Mouse (Mus musculus) limb, embryonic 14.5 days (tissue): ENCODE measurements around the gene Tecr. TPM values are rescaled to one million over a fixed set of nuclear protein-coding genes. Genes with fewer than 3 reads are reported as not detected.

Experiments
- ATAC-seq: fragments of 200-750 bp; cut with Nextera tagmentation; 2 replicates; pipeline ENCODE4 v1.8.0; 2017; ENCODE audit warnings: low read depth, moderate number of reproducible peaks, moderate TSS enrichment; ENCODE audit not compliant: low FRiP score
- DNase-seq: peaks from one replicate; pipeline ENCODE4 v3.0.0-alpha.2; 2015; ENCODE audit warnings: low spot score
- H3K27ac ChIP-seq: fragments of 300-500 bp; sonication (generic); replicated peaks from 2 replicates; pipeline ENCODE4 v1.5.1; 2014; ENCODE audit warnings: low read depth, mild to moderate bottlenecking, low read length, moderate library complexity, mixed read lengths
- H3K27me3 ChIP-seq: fragments of 300-500 bp; sonication (generic); 2 replicates; pipeline ENCODE4 v1.6.1; 2014; ENCODE audit warnings: low read length, mixed read lengths; ENCODE audit not compliant: control insufficient read depth, insufficient read depth
- H3K36me3 ChIP-seq: fragments of 300-500 bp; sonication (generic); 2 replicates; pipeline ENCODE4 v1.6.1; 2014; ENCODE audit warnings: mild to moderate bottlenecking, low read length, moderate library complexity, mixed read lengths; ENCODE audit not compliant: control insufficient read depth, insufficient read depth
- H3K4me1 ChIP-seq: fragments of 300-500 bp; sonication (generic); 2 replicates; pipeline ENCODE4 v1.6.1; 2014; ENCODE audit warnings: antibody characterized with exemption, low read length, mixed read lengths; ENCODE audit not compliant: control insufficient read depth, insufficient read depth
- H3K4me2 ChIP-seq: fragments of 300-500 bp; sonication (generic); replicated peaks from 2 replicates; pipeline ENCODE4 v1.6.1; 2014; ENCODE audit warnings: low read depth, mild to moderate bottlenecking, low read length, moderate library complexity; ENCODE audit not compliant: severe bottlenecking
- H3K4me3 ChIP-seq: fragments of 300-500 bp; sonication (generic); replicated peaks from 2 replicates; pipeline ENCODE4 v1.5.1; 2014; ENCODE audit warnings: low read length
- H3K9ac ChIP-seq: fragments of 300-500 bp; sonication (generic); 2 replicates; pipeline ENCODE4 v1.6.1; 2014; ENCODE audit warnings: mild to moderate bottlenecking, low read depth, low read length, moderate library complexity; ENCODE audit not compliant: severe bottlenecking
- H3K9me3 ChIP-seq: fragments of 300-500 bp; sonication (generic); 2 replicates; pipeline ENCODE4 v1.6.1; 2016; ENCODE audit warnings: low read length; ENCODE audit not compliant: control insufficient read depth
- POLR2A ChIP-seq: fragments of 200-500 bp; IDR thresholded peaks from 2 replicates; pipeline ENCODE4 v1.8.0; 2012; ENCODE audit warnings: inconsistent platforms, mild to moderate bottlenecking, moderate library complexity, borderline replicate concordance; ENCODE audit not compliant: insufficient read depth, insufficient read length; ENCODE audit errors: extremely low read depth
- WGBS: fragments of 180-500 bp; shearing (Covaris S2); extraction: QIAGEN DNeasy Blood & Tissue Kit; methylation state at CpG from one replicate; pipeline ENCODE4 v1.1.7; 2014; 5-methylcytosine and 5-hydroxymethylcytosine counted together
- polyA plus RNA-seq, 2 experiments: library from polyadenylated mRNA; depleted of rRNA in 1 of 2; stranded (reverse) in 1 of 2; unstranded in 1 of 2; fragments of >200 nt; fragmentation: Nextera tagmentation in 1 of 2; extraction: Ambion mirVana in 1 of 2; gene quantifications; 2 replicates each; pipeline versions ENCODE4 v1.2.1 to v1.2.3; 2012 to 2014

Tecr gene
- polyA plus RNA-seq, 2 experiments = 589 to 595 TPM

DNA sequence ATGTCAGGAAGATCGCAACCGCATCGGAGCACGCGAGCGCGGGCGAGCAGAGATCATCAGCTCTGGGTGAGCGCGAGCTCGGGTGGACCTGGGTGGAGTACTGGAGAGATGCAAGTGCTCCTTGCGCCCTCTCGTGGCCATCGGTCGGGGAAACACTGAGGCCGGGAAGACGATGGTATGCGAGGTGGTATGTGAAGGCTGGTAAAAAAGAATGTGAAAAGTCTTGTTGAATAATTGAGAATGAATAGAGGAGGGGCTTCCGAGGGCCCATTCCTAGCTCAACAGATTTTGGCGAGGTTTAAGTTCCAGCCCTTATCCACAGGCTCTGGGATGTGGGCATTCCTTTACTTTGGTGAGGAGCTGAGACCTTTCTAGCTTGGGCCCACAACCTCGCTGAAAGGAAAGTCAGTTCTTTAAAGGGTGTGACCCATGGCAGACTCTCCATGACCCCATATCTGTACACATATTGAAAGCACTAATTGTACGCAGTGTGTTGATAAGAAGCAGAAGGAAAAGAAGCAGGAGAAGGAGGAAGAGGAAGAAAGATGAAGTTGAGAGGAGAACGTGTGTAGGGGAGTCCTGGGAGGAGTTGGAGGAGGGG, 14.7 kb upstream of the Tecr start:
- ATAC-seq (peak; percentile 87), DNase-seq (peak; percentile 83)
- no peak overlapping the region for H3K27ac ChIP-seq
- no peaks in the 10 kb centered on the region for H3K27me3 ChIP-seq
- H3K4me3 ChIP-seq = peak overlapping the region; percentile 32
- WGBS = 12% methylated on average over 23 of the region's 23 CpGs
- no peaks in the 10 kb centered on the region for H3K9me3 ChIP-seq
- H3K4me1 ChIP-seq = no peaks in the 10 kb centered on the region
- 0 out of 2 replicates have a peak, but pooled peaks have one; percentile 12 for TF ChIP-seq POLR2A
- peak overlapping the region; percentile 40 for H3K9ac ChIP-seq
- H3K36me3 ChIP-seq = no peaks in the 10 kb centered on the region
- H3K4me2 ChIP-seq = peak overlapping the region; percentile 58

DNA sequence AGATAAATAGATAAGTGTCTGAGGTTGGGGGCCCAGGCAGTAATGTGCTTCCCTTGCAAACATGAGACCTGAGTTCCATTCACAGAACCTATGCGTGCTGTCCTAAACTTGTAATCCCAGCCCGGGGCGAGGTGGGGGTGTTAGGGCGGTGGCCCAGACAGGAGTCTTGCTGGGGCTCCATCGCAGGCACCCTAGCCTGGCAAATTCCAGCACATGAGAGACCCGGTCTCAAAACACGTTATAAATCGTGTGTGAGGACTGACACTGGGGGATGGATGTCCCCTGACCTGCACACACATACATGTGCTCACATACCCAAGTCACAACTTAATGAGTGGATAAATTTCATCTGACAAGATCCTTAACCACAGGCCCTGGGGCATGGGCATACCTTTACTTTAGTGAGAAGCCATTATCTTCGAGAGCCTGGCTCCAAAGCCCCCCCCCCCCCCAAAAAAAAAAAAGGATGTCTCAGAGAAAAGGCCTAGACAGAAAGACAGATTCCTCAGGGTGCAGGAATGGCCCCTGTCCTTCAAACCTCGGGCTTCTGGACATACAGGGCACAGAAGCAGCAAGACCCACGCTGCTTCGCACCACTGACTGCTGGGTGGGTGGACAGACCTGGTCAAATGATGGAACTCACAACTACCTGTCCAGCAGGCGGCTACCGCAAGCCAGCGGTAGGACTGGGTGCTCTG, 14.1 kb upstream of the Tecr start:
- TF ChIP-seq POLR2A = no peak
- DNase-seq (no peak), ATAC-seq (peak; percentile 38)
- peak overlapping the region; percentile 40 for H3K9ac ChIP-seq
- no peaks in the 10 kb centered on the region for H3K4me1 ChIP-seq
- WGBS = 46% methylated on average over 15 of the region's 15 CpGs
- no peaks in the 10 kb centered on the region for H3K36me3 ChIP-seq
- H3K27me3 ChIP-seq = no peaks in the 10 kb centered on the region
- peak overlapping the region; percentile 58 for H3K4me2 ChIP-seq
- H3K27ac ChIP-seq = no peak overlapping the region
- H3K4me3 ChIP-seq = peak overlapping the region; percentile 32
- no peaks in the 10 kb centered on the region for H3K9me3 ChIP-seq

DNA sequence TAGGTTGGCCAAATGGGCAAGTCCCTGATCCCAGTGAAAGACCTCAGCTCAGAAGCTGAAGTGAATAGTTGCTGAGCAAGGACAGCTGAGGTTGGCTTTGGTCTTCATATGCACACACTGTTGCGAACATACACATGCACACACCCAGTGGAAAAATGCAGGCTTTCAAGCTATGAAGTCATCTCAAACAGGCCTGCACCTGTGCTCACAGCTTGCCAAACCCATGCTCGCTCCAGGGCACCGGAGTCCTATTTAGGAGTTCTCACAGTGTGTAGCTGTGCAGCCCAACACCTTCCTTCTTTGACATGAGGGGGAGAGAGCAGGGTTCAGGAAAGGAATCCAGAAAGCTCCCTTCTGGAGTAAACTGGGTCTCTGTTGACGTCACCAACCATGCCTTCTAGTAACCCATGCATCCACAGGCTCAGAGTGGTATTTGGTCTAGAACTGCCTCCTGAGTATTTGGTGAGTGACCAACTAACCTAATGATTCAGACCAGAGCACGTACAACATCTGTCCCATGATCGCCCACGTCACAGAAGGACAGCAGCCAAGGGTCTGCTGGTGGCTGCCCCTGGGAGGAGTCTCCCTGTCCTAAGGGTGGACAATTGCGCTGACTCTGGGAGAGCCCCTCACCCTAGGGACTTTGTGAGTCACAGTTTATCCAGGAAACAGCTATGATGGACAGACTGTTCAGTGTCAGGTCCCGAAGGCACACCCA, 12.0 kb upstream of the Tecr start:
- H3K27ac ChIP-seq = peak overlapping the region; percentile 33; the same call in 1 of the 2 replicates
- no peak overlapping the region for H3K9ac ChIP-seq
- WGBS = 80% methylated on average over 9 of the region's 9 CpGs
- TF ChIP-seq POLR2A = no peak
- H3K36me3 ChIP-seq = no peaks in the 10 kb centered on the region
- peak; percentile 32; the same call in 1 of the 2 replicates for ATAC-seq
- no peaks in the 10 kb centered on the region for H3K9me3 ChIP-seq
- no peaks in the 10 kb centered on the region for H3K4me1 ChIP-seq
- peak; percentile 63 for DNase-seq
- H3K27me3 ChIP-seq = no peaks in the 10 kb centered on the region
- H3K4me2 ChIP-seq = no peak overlapping the region
- no peak overlapping the region for H3K4me3 ChIP-seq

DNA sequence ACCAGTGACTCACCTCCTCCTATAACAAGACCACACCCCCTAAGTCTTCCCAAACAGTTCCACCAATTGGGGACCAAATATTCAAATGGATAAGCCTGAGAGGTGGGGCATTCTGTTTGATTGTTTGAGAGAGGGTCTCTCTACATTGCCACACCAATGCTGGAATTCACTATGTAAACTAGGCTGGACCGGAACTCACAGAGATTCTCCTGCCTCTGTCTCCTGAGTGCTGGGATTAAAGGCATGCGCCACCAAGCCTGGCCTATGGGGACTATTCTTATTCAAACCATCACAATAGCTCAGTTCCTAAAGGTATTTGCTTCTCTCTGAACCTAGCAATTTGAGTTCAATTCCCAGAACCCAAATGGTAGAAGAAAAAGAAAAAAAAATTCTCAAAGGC, 10.8 kb upstream of the Tecr start:
- ATAC-seq (no peak), DNase-seq (no peak)
- Histone ChIP-seq H3K4me1 (no peaks in the 10 kb centered on the region), H3K4me2 (no peak overlapping the region), H3K36me3 (no peaks in the 10 kb centered on the region; the same call in 1 of the 2 replicates), H3K27me3 (no peaks in the 10 kb centered on the region), H3K9ac (no peak overlapping the region), H3K27ac (no peak overlapping the region), H3K4me3 (no peak overlapping the region), H3K9me3 (no peaks in the 10 kb centered on the region)
- TF ChIP-seq POLR2A = no peak
- 90% methylated on average over 2 of the region's 2 CpGs for WGBS

DNA sequence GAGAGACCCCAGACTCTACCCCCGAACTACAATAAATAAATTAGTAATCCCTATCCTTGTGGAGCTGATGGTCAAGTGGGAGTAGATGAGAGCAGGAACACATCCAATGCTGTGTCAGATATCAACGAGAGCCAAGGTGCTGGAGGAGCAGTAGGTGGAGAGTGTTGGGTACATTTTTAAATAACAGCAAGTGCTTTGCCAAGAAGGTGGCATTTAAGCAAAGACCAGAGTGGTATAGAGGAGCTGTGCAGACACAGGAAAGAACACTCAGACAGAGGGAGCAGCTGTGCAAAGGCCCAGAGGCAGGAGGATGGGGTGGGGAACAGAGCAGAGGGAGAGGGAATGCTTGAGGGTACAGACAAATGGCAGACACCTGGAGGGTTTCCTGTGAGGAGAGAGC, 9.3 kb upstream of the Tecr start:
- ATAC-seq (no peak), DNase-seq (no peak)
- Histone ChIP-seq H3K27me3 (no peaks in the 10 kb centered on the region), H3K9ac (no peak overlapping the region), H3K4me2 (no peak overlapping the region), H3K36me3 (peaks cover 13% of the 10 kb centered on the region), H3K9me3 (no peaks in the 10 kb centered on the region), H3K4me3 (no peak overlapping the region), H3K27ac (no peak overlapping the region), H3K4me1 (no peaks in the 10 kb centered on the region)
- no peak for TF ChIP-seq POLR2A
- WGBS = 90% methylated on average over 2 of the region's 2 CpGs
